Mouse (Mus musculus) cerebellum, adult 18-20 months (tissue): ENCODE measurements around the gene Tpbgl.

Experiments used
- DNase-seq, 2 experiments: peaks; one replicate each; pipeline ENCODE4 v3.0.0; 2021

Tpbgl gene

GRCm38 (mm10) chr7:99626376-99627270 lies at the start of gene Tpbgl:
TSS of gene Tpbgl (minus strand) at chr7:99627103.
- DNase-seq = peak; percentile 17 to 26

DNA sequence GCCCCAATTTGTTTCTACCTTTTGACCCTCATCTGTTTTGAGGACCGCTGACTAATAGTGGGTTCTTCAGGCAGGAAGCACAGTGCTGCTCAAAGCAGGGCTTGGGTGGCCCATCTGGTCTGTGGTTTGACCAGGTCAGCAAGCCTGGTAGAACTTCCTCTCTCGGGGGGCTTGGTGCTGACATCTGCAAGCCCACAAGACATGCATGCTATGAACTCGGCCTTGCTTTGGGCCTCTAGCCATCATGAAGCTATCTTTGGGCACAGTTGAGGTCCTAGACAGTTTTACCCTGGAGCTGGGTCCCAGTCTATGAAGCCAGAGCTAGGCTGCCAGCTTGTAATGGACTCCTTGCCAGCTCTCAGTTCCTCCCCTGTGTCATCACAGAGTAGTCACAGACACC lies 48.0 kb upstream of the Tpbgl start:
- no peak for DNase-seq

DNA sequence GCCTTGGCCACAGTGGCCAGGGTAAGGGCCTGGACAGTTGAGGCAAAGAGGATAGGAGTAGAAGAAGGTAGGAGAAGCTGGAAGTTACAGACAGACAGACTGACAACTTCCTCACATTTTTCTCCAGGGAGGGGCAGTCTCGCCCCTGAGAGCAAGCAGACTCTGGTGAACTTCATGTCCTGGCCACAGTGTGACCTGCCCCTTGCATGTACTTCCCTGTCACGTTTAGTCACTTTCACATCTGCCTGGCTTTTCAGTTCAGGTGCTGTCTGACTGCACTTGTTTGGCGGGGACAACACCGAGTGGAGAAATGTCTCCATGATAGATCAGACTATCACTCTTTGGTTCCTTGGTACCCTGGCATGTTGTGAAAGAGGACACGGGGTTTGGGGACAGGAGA lies 47.3 kb upstream of the Tpbgl start:
- DNase-seq = no peak

- DNase-seq = no peak
These were observed 46.3 kb upstream of the Tpbgl start for GRCm38 (mm10) chr7:99673188-99673587.

GRCm38 (mm10) chr7:99671544-99672435 lies 44.9 kb upstream of the Tpbgl start:
- DNase-seq = no peak

GRCm38 (mm10) chr7:99670915-99671314 lies 44.0 kb upstream of the Tpbgl start:
- no peak for DNase-seq

GRCm38 (mm10) chr7:99668802-99669201 lies 41.9 kb upstream of the Tpbgl start:
- peak; percentile 60 to 74 for DNase-seq

GRCm38 (mm10) chr7:99667096-99667495 lies 40.2 kb upstream of the Tpbgl start:
- no peak for DNase-seq

DNA sequence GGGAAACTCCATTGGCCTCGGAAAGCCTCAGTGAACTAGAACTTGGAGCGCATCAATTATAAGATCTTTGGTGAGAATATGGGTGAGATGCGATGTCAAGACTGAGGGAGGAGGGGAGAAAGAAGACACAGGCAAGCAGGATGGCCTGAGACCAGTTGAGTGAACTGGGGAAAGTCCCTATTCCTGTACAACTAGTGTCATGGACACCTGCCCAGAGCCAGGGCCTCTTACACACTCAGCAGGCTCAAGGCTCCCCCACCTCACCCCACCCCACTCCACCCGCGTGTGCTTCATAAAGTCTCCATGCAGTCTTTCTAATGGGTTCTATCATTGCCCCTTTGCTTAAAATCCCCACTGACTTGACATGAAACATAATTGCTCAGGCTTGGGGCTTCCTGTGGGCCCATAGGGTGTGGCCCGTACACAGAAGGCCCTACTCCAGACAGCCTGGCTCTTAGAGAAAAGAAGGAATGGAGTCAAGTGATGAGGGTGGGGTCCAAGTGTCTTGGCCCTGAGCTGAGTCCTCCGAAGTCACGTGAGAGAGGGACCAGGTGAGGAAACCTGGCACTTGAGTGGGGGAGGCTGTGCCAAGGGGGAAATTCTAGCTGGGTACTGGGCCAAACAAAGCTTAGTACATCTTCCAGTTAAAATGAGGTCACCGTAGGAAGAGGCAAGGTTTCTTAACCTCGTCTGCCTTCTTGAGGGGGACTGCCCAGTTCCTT lies 39.0 kb upstream of the Tpbgl start:
- DNase-seq = no peak

GRCm38 (mm10) chr7:99664571-99665485 lies 37.9 kb upstream of the Tpbgl start:
- peak; percentile 81 to 89 for DNase-seq

GRCm38 (mm10) chr7:99663507-99664220 lies 36.8 kb upstream of the Tpbgl start:
- no peak for DNase-seq

DNA sequence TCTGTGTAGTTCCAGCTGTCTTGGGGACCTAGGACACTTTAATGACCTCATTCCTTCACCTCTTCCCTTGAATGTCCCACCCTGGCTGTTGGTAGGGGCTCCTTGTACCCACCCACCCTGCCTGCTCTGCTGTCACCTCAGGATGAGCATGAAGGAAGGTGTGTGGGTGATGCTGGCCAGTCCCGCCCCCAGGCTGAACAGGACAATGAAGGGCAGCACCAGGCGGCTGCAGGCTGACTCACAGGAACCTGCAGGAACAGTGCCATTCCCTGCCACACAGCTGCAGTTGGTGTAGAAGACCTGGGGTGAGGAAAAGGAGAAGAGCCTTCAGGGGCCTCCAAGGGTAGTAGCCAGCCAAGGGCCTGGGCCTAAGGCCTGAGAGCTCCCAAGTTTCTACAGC lies 35.4 kb upstream of the Tpbgl start:
- DNase-seq = no peak

DNA sequence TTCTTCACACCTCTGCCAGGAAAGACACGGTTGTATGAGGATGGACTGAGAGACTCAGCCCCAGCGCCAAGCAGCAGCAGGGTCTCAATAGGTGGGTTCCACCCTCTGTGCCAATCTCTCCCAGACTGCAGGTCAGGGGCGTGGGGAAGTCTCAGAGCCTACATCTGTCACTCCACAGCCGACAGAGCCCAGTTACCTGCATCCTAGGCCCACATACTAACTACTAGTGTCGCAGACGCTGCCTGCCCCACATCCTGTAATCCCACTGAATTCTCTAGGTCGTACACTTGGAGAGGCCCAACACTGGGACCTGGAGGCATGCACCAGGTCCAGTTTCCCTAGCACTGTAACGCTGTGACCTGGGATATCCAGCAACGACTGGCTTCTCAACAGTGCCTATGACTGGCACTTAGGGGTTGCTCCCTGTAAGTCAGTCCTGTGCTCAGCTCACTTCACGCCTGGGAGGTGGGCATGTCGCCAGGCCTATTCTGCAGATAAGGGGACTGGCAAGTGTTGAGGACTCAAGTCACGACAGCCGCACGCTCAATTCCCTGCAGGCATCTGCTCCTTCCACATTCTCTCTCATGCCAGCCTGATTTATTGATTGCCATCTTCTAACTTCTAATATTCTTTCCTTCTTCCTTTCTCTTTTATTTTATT lies 34.8 kb upstream of the Tpbgl start:
- peak in 1 of 2 experiments; percentile 28 for DNase-seq

DNA sequence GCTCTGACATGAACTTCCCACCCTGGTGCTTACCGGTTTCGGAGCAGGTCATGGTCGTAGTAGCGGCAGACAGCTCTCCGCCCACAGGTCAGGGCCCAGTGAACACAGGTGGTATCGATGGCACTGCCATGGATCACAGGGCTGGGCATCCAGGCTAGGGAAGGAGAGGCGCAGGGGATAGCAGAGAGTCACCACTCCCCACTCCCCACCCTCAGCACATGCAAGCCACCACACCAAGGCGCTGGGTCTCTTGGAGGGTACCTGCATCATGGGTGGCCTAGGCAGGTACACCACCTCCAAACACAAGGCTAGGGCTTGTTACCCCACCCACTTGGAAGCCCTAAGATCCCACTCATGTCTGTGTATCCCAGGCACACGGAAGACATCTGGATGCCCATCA lies 34.2 kb upstream of the Tpbgl start:
- DNase-seq = no peak

DNA sequence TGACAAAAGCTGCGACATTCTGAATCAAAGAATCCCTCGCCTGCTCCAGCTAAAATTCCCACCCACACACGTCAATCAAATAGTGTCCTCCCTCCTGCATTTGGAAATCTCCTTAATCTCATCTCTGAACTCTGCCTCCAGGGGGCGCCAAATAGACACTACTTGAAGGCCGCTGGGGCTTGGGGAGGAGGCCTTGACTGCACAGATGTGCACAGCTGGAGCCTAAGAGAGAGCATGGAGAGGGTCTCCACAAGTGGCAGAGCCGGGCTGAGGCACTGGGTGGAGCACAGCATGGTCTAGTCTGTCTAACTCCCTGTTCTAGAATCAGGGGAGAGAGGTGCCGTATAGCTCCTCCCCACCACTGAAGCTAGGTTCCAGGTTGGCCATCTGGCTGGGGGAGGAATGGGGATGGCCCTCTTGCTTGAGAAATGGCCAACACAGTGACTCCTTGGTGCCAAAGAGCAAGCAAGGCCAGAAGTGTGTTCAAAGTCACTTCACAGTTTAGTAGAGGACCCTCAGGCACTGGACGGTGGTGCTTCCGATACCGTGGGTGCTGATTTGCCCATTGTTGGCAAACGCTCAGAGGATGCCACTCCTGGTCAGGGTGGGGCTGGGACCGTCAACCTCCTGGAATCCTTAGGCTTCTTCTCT lies 32.6 kb upstream of the Tpbgl start:
- peak; percentile 63 to 72 for DNase-seq

DNA sequence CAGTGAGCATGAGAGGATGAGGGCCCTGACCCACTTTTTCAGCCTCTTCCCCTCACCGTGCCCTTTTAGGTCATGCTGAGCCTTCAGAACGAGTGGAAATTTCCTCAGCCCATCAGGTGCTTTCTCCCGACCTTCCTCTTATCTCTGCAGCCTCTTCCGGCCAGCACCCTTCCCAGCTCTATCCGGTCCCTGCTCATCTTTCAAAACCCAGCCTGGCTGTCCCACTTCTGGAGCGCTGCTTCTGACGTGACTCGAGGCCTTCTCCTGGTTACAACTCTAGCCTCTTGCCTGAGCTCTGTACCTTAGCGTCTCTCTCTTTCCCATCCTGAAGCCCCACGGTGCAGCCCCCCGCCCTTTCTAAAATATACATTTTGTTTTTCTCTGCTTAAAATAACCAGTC lies 27.3 kb upstream of the Tpbgl start:
- DNase-seq = no peak

GRCm38 (mm10) chr7:99649585-99649984 lies 22.7 kb upstream of the Tpbgl start:
- DNase-seq = no peak

DNA sequence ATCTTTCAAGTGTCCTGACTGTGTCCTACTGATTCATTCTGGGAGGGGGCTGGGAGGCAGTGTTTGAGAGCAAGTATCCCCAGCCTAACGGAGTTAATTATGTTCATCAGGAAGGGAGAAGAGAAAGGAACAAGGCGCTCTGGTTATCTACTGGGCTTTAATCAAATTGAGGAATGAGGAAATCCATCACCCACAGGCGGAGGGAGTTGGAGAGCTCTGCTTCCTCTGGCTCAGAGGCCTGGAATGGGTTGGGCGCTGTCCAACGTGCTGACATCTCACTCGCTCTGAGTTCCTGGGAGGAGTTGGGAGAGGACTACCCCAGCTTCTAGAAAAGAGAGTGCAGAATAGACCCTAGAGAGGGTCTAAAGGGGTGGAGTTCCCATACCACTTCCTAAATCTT lies 21.7 kb upstream of the Tpbgl start:
- DNase-seq = peak; percentile 54 to 65

DNA sequence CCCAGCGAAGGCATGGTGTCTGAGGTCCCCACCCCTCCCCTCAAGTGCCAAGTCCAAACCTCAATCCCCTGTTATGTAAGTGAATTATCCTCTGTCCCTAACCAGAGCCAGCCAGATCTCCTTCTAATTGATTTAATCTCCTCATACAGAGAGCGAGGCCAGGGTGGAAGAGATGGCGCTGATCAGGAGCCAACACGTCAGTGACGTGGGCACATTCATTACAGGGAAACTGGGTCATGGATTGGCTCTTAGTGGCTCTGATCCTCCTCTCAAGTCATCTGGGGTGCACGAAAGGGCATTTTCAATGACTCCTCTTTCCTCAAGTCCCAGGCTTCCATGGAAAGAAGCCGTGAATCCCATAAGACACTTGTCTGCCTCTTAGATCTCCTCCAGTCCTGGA lies 17.8 kb upstream of the Tpbgl start:
- DNase-seq = no peak

GRCm38 (mm10) chr7:99642078-99642477 lies 15.2 kb upstream of the Tpbgl start:
- no peak for DNase-seq
